Mouse (Mus musculus) forebrain, embryonic 15.5 days (tissue): Measurements from ENCODE around the gene Mob3a. TPM values are rescaled to one million over a fixed set of nuclear protein-coding genes. Genes with fewer than 3 reads are reported as not detected.
A peak's percentile ranks its signal among the peaks of the same experiment; 100 is the strongest.

Experiments used
- ATAC-seq: fragments of 200-750 bp; cut with Nextera tagmentation; replicated peaks from 2 replicates; pipeline ENCODE4 v1.8.0; 2017; ENCODE audit warnings: mild to moderate bottlenecking, moderate TSS enrichment, moderate library complexity
- H3K27ac ChIP-seq: fragments of 300-500 bp; sonication (generic); replicated peaks from 2 replicates; pipeline ENCODE4 v1.5.1; 2015; ENCODE audit warnings: mild to moderate bottlenecking, inconsistent platforms
- H3K27me3 ChIP-seq: fragments of 300-500 bp; sonication (generic); 2 replicates; pipeline ENCODE4 v1.6.1; 2015; ENCODE audit warnings: inconsistent platforms
- H3K36me3 ChIP-seq: fragments of 300-500 bp; sonication (generic); 2 replicates; pipeline ENCODE4 v1.6.1; 2015; ENCODE audit warnings: mild to moderate bottlenecking, inconsistent platforms
- H3K4me1 ChIP-seq: fragments of 300-500 bp; sonication (generic); 2 replicates; pipeline ENCODE4 v1.6.1; 2015; ENCODE audit warnings: inconsistent platforms
- H3K4me2 ChIP-seq: fragments of 300-500 bp; sonication (generic); replicated peaks from 2 replicates; pipeline ENCODE4 v1.6.1; 2015; ENCODE audit warnings: mild to moderate bottlenecking, inconsistent platforms
- H3K4me3 ChIP-seq: fragments of 300-500 bp; sonication (generic); 2 replicates; pipeline ENCODE4 v1.5.1; 2015; ENCODE audit warnings: mild to moderate bottlenecking, inconsistent platforms
- H3K9ac ChIP-seq: fragments of 300-500 bp; sonication (generic); replicated peaks from 2 replicates; pipeline ENCODE4 v1.6.1; 2015; ENCODE audit warnings: mild to moderate bottlenecking, inconsistent platforms
- H3K9me3 ChIP-seq: fragments of 300-500 bp; sonication (generic); 2 replicates; pipeline ENCODE4 v1.6.1; 2016; ENCODE audit warnings: inconsistent platforms
- WGBS: fragments of 180-500 bp; shearing (Covaris S2); methylation state at CpG from one replicate; pipeline ENCODE4 v1.1.7; 2015; ENCODE audit warnings: mixed read lengths; 5-methylcytosine and 5-hydroxymethylcytosine counted together
- polyA plus RNA-seq: library from polyadenylated mRNA; unstranded; fragments of >200 nt; fragmentation: Nextera tagmentation; extraction: Ambion mirVana; gene quantifications from 2 replicates; pipeline ENCODE4 v1.2.1, GENCODE M21; 2015

Mob3a gene
- polyA plus RNA-seq, 1 experiment from 2014 or later, result 52.6 TPM

- Histone ChIP-seq H3K27ac (no peak overlapping the region), H3K4me2 (no peak overlapping the region), H3K4me3 (no peak overlapping the region), H3K27me3 (no peaks in the 10 kb centered on the region), H3K9ac (no peak overlapping the region), H3K36me3 (peaks cover 43% of the 10 kb centered on the region), H3K9me3 (no peaks in the 10 kb centered on the region), H3K4me1 (peaks cover 11% of the 10 kb centered on the region)
- ATAC-seq, result no peak
- 94% methylated on average over 1 of the region's 1 CpGs for WGBS
These were observed 18.1 kb downstream of the Mob3a start for GRCm38 (mm10) chr10:80683647-80684046.

DNA sequence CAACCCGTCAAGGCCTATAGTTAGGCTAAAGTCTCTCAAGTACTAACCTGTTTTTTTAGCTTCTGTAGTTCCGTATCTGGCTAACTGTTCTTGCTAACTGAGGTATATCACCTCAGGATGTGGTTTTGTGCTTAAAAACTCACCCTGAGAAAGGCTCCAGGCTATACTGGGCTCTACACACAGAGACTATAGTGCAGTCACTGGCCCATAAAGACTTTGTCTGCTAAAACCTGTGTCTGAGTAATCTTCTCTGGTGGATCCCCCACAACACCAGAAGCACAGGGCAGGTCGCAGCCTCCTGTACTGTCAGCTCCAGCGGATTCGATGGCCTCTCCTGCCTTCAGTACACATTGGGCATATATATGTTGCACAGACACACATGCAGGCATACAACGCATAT, 19.8 kb downstream of the Mob3a start:
- Histone ChIP-seq H3K9ac (no peak overlapping the region), H3K27me3 (no peaks in the 10 kb centered on the region), H3K27ac (no peak overlapping the region), H3K4me3 (no peak overlapping the region), H3K4me2 (no peak overlapping the region), H3K4me1 (peaks cover 27% of the 10 kb centered on the region), H3K9me3 (no peaks in the 10 kb centered on the region), H3K36me3 (peaks cover 34% of the 10 kb centered on the region)
- 95% methylated on average over 6 of the region's 6 CpGs for WGBS
- ATAC-seq, result no peak

- H3K9me3 ChIP-seq, result no peaks in the 10 kb centered on the region
- WGBS, result 68% methylated on average over 2 of the region's 2 CpGs
- no peak overlapping the region for H3K4me3 ChIP-seq
- no peak overlapping the region for H3K4me2 ChIP-seq
- peaks cover 31% of the 10 kb centered on the region for H3K4me1 ChIP-seq
- no peak overlapping the region for H3K9ac ChIP-seq
- peaks cover 17% of the 10 kb centered on the region for H3K36me3 ChIP-seq
- H3K27me3 ChIP-seq, result no peaks in the 10 kb centered on the region
- no peak for ATAC-seq
- no peak overlapping the region for H3K27ac ChIP-seq
These were observed 21.5 kb downstream of the Mob3a start for GRCm38 (mm10) chr10:80680260-80680696.

GRCm38 (mm10) chr10:80679556-80680259, 22.1 kb downstream of the Mob3a start:
- no peak overlapping the region for H3K4me2 ChIP-seq
- H3K4me3 ChIP-seq, result no peak overlapping the region
- no peaks in the 10 kb centered on the region for H3K27me3 ChIP-seq
- ATAC-seq, result no peak
- peaks cover 13% of the 10 kb centered on the region for H3K36me3 ChIP-seq
- WGBS, result 67% methylated on average over 9 of the region's 9 CpGs
- H3K9me3 ChIP-seq, result no peaks in the 10 kb centered on the region
- peak overlapping the region; percentile 94 for H3K27ac ChIP-seq
- no peak overlapping the region for H3K9ac ChIP-seq
- peaks cover 37% of the 10 kb centered on the region for H3K4me1 ChIP-seq

DNA sequence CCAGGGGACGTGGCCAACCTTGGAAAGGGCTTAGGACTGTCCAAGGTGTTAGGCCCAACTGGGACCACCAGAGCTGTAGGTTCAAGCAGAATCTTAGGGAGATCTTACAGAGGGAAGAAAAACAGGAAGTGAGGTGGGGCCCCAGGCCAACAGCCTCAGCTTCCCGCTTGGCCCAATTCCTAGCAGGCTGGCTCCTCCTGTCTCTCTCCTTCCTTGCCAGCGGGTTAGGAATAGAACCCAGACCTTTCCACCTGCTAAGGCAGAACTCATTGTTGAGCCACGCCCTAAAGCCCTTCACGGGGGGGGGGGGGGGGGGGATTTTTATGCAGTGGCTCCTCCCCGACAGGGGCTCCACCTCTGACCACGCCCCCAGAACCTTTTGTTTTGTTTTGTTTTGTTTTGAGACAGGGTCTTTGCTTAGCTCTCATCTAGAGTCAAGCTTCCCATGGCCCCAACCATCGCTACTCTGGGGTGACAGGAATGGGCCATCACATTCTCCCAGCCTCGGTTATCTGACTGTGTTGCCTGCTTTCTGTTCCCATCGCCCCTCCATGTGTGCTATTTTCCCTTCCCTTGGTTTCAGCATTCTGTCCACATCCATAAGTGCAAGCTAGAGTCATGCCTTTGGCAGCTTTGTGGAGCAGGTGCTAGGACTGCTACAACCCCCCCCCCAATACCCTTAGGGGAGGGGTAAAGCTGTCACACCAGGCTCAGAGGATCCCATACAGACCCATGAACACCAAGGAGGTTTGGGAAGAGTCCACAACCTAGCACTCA, 23.0 kb downstream of the Mob3a start:
- no peaks in the 10 kb centered on the region for H3K27me3 ChIP-seq
- 50% methylated on average over 10 of the region's 10 CpGs for WGBS
- no peak overlapping the region for H3K4me3 ChIP-seq
- peak overlapping the region; percentile 94 for H3K27ac ChIP-seq
- no peaks in the 10 kb centered on the region for H3K9me3 ChIP-seq
- peaks cover 46% of the 10 kb centered on the region for H3K4me1 ChIP-seq
- H3K4me2 ChIP-seq, result no peak overlapping the region
- no peak for ATAC-seq
- peaks cover 7% of the 10 kb centered on the region for H3K36me3 ChIP-seq
- H3K9ac ChIP-seq, result no peak overlapping the region

DNA sequence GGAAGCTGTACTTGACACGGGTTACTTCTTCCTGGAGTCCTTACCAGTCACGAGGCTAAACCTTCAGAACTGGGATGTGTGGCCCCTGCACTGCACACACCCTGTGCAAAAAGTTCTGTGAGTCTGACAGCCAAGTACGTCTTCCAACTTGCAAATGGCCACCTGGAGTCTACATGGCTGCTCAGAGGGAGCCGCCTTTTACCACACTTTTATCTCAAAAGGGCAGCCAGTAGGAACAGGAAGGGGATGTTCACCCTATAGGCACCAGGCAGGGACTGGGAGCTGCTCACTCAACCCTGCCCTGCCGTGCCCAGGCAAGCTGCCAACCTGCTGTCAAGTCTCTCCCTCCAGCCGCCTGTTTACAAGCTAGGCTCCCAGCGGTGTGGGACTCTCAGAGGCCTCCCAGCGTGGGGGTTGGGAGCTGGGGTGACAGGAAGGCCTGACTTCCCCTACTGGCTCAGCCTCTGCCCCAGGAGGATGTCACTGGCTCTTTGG, 23.8 kb downstream of the Mob3a start, which contains the start of gene Mknk2:
Mknk2 (minus strand) TSS at position 171 of the 495 bp plus-strand sequence.
- no peaks in the 10 kb centered on the region for H3K9me3 ChIP-seq
- H3K4me2 ChIP-seq, result peak within 1 kb of the TSS; percentile 69
- H3K9ac ChIP-seq, result peak within 1 kb of the TSS; percentile 62
- H3K4me1 ChIP-seq, result peaks cover 54% of the 10 kb centered on the region
- H3K27ac ChIP-seq, result peak within 1 kb of the TSS; percentile 94
- no peaks in the 10 kb centered on the region; the same call in 1 of the 2 replicates for H3K36me3 ChIP-seq
- WGBS, result 15% methylated on average over 8 of the region's 8 CpGs
- ATAC-seq, result peak; percentile 42; the same call in 1 of the 2 replicates
- H3K27me3 ChIP-seq, result no peaks in the 10 kb centered on the region
- H3K4me3 ChIP-seq, result peak within 1 kb of the TSS; percentile 93

DNA sequence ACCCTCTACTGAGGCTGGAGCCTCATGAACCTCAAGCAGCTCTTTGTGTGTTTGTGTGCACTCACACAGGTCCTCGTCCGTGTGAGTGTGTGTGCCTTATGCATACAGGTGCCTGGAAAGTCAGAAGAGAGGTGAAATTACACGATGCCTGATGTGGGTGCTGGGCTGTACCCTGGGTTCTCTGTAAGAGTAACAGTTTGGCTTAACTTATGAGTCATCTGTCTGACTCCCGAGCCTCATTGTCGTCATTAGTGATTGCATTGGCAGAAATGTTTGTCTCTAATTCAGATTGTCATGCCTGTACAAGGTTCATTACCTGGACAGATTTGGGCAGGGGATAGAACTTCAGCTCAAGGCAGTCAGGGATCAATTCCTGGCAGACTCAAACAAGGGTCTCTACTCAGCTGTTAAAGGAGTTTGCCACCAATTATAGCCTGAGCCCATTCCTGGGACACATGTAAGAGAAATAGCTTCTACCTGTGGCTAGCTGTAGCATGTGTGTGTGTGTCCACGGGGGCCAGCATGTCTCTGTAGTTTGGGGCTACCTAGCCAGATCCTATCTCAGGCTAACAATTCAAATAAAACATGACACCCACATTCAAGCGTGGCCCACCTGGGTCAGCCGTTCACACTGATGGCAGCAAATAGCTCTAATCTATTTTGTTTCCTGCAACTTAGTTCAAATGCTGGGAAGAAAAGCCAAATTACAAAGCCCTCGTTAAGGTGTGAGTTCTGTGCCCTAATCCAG, 24.5 kb downstream of the Mob3a start:
- no peak for ATAC-seq
- WGBS, result 29% methylated on average over 9 of the region's 9 CpGs
- Histone ChIP-seq H3K4me1 (peaks cover 61% of the 10 kb centered on the region), H3K9me3 (no peaks in the 10 kb centered on the region), H3K4me2 (peak overlapping the region; percentile 69), H3K36me3 (no peaks in the 10 kb centered on the region), H3K27me3 (no peaks in the 10 kb centered on the region), H3K27ac (peak overlapping the region; percentile 94), H3K9ac (peak overlapping the region; percentile 62), H3K4me3 (peak overlapping the region; percentile 93)

DNA sequence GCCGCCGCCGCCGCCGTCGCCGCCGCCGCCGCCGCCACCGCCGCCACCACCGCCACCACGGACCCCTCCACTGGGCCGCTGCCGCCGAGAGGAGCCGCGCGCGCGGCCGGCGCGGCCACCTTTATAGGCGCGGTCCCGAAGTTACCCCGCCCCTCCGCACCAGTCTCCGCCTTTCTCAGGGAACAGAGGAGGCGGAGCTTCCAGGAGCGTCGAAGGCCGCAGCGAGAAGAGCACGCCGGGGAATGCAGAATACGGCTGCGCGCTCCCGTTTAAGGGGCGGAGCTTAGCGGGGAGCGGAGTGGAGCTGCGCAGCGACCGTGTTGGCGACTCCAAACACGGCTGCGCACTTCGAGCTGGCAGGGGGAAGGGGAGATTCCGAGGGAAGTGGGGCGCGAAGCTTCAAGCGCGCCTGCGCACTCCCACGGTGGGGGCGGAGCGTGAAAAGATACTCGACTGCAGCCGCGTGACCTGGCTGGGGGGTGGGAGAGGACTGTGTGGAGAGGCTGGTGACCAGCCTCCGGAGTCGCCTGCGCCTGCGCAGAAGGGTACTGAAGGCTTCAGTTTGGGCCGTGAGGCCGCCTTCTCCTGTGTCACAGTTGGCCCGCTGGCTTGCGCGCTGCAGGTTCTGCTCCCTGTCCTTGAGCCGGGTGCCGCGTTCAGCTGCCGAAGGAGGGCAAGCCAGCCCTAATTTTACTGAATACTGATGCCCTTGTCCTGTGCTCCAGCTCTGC, 25.4 kb downstream of the Mob3a start:
- Histone ChIP-seq H3K4me3 (peak overlapping the region; percentile 93), H3K36me3 (peaks cover 7% of the 10 kb centered on the region), H3K4me1 (peaks cover 66% of the 10 kb centered on the region), H3K27me3 (no peaks in the 10 kb centered on the region), H3K4me2 (peak overlapping the region; percentile 69), H3K9ac (peak overlapping the region; percentile 96), H3K27ac (peak overlapping the region; percentile 94), H3K9me3 (no peaks in the 10 kb centered on the region)
- WGBS, result under 1% methylated on average over 73 of the region's 78 CpGs
- peak; percentile 93 for ATAC-seq

DNA sequence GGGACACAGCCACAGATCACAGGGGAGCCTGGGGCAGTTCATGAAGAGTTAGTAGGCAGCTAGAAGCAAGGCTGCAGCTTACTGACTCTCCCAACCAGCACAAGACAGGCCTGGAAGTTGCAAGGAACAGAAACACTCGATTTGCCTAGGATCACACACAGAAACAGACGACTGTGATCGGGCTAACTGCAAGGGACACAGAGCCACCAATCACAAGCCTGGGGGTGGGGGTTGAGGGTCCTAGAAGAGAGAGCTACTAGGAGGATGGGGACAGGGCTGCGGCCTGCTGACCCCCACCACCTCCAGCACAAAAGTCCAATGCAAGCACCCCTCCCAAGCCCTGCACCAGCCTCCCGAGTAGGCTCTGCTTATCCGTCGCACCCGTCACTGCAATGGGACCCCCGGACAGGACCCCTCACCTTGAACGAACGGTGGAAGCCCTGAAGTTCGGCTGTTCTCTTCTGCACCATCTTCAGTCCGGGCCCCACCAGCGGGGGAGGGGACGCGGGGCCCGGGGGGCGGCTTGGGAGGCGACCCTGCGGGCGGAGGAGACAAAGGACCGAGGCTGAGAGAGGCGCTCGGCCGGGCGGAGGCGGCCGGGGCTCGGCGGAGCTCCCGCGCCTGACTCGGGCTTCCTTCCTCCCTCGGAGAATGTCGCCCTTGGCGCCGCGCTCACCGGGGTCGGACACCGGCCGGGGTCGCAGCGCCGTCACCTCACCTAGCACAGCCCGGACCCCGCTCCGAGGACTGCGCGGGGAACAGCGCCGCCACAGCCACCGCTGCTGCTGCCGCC, 26.2 kb downstream of the Mob3a start:
- under 1% methylated on average over 50 of the region's 54 CpGs for WGBS
- peaks cover 66% of the 10 kb centered on the region for H3K4me1 ChIP-seq
- H3K9ac ChIP-seq, result peak overlapping the region; percentile 96
- H3K9me3 ChIP-seq, result no peaks in the 10 kb centered on the region
- H3K4me2 ChIP-seq, result peak overlapping the region; percentile 69
- H3K27me3 ChIP-seq, result no peaks in the 10 kb centered on the region
- ATAC-seq, result peak; percentile 5
- H3K36me3 ChIP-seq, result peaks cover 14% of the 10 kb centered on the region
- H3K27ac ChIP-seq, result peak overlapping the region; percentile 94
- H3K4me3 ChIP-seq, result peak overlapping the region; percentile 93

GRCm38 (mm10) chr10:80674851-80675404, 26.8 kb downstream of the Mob3a start:
- Histone ChIP-seq H3K36me3 (peaks cover 20% of the 10 kb centered on the region), H3K4me2 (peak overlapping the region; percentile 69), H3K27ac (peak overlapping the region; percentile 94), H3K4me1 (peaks cover 66% of the 10 kb centered on the region), H3K27me3 (no peaks in the 10 kb centered on the region), H3K9me3 (no peaks in the 10 kb centered on the region), H3K4me3 (peak overlapping the region; percentile 93), H3K9ac (peak overlapping the region; percentile 96)
- ATAC-seq, result no peak
- WGBS, result 12% methylated on average over 6 of the region's 6 CpGs
